Mouse (Mus musculus): ENCODE measurements around the gene AI182371. TPM values are rescaled to one million over a fixed set of nuclear protein-coding genes. Genes with fewer than 3 reads are reported as not detected.

Gene AI182371
- polyA plus RNA-seq, 1 experiment from 2014 or later: 1.2 TPM

Other genes with a start within 250 kb of the AI182371 start
- gene Cutal, start 227.1 kb downstream of the AI182371 start, polyA plus RNA-seq (2015; fragmentation: Nextera tagmentation; extraction: Ambion mirVana): 10.1 and 10.9 TPM in 2 replicates
- 116 and 128 TPM in 2 replicates for gene Psmd5, start 226.6 kb downstream of the AI182371 start, polyA plus RNA-seq (2015; fragmentation: Nextera tagmentation; extraction: Ambion mirVana)
- gene Phf19, start 187.5 kb downstream of the AI182371 start, polyA plus RNA-seq (2015; fragmentation: Nextera tagmentation; extraction: Ambion mirVana): 24.6 and 26.3 TPM in 2 replicates
- 23.2 and 25.4 TPM in 2 replicates for gene Traf1, start 139.8 kb downstream of the AI182371 start, polyA plus RNA-seq (2015; fragmentation: Nextera tagmentation; extraction: Ambion mirVana)
- gene Hc, start 40.1 kb downstream of the AI182371 start, polyA plus RNA-seq (2015; fragmentation: Nextera tagmentation; extraction: Ambion mirVana): 0.67 and 1.5 TPM in 2 replicates
- gene Cntrl, start 7.9 kb upstream of the AI182371 start, polyA plus RNA-seq (2015; fragmentation: Nextera tagmentation; extraction: Ambion mirVana): 26.2 and 26.6 TPM in 2 replicates
- gene Rab14, start 99.6 kb upstream of the AI182371 start, polyA plus RNA-seq (2015; fragmentation: Nextera tagmentation; extraction: Ambion mirVana): 342 and 349 TPM in 2 replicates
- 129 and 144 TPM in 2 replicates for gene Gsn, start 154.8 kb upstream of the AI182371 start, polyA plus RNA-seq (2015; fragmentation: Nextera tagmentation; extraction: Ambion mirVana)
- 31.6 and 34.1 TPM in 2 replicates for gene Stom, start 235.4 kb upstream of the AI182371 start, polyA plus RNA-seq (2015; fragmentation: Nextera tagmentation; extraction: Ambion mirVana)